Mouse (Mus musculus): ENCODE results near the gene Fndc3b. TPM values are rescaled to one million over a fixed set of nuclear protein-coding genes. Genes with fewer than 3 reads are reported as not detected.

Gene Fndc3b
- polyA plus RNA-seq, 1 experiment: 7.1 TPM

GRCm38 (mm10) chr3:27557100-27558004 is 153.8 kb downstream of the Fndc3b start:
- H3K4me1 ChIP-seq (ENCODE audit: control insufficient read depth, insufficient read depth, low read length): 0 out of 2 replicates have a peak, but pooled peaks cover 2% of the 10 kb centered on the region
- TF ChIP-seq CTCF (IDR thresholded peaks at IDR 0.05; ENCODE audit: extremely low read depth, insufficient read depth, low read length) (no peak), POLR2A (IDR thresholded peaks at IDR 0.05; ENCODE audit: extremely low read depth, insufficient read depth, low read length) (no peak)
- no peak overlapping the region for H3K4me3 ChIP-seq (ENCODE audit: insufficient read depth, low read length)
- H3K27ac ChIP-seq (ENCODE audit: insufficient read depth, low read length): no peak overlapping the region

- Histone ChIP-seq H3K4me1 (ENCODE audit: control insufficient read depth, insufficient read depth, low read length) (no peaks in the 10 kb centered on the region), H3K27ac (ENCODE audit: insufficient read depth, low read length) (no peak overlapping the region), H3K4me3 (ENCODE audit: insufficient read depth, low read length) (no peak overlapping the region)
- no peak for TF ChIP-seq POLR2A (IDR thresholded peaks at IDR 0.05; ENCODE audit: extremely low read depth, insufficient read depth, low read length)
- TF ChIP-seq CTCF (IDR thresholded peaks at IDR 0.05; ENCODE audit: extremely low read depth, insufficient read depth, low read length): no peak
Observed at GRCm38 (mm10) chr3:27555401-27555940, 155.6 kb downstream of the Fndc3b start.

DNA sequence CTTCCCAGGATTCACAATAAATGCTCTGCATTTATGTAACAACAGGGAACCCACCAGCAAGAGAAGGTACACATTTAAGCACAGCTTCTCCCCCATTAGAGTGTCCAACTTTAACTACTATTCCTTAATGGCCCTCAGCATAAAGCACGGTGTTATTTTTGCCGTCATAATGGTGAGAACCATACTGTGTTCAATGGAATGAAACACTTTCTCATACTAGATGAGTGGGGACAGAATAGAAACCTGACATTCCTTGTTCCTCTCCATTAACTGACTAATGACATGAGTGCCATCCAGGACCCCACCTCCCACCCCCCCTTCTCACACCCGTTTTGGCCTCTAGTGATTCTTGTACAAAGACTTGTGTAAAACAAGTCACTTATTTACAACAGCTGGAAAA is 156.8 kb downstream of the Fndc3b start:
- Histone ChIP-seq H3K27ac (ENCODE audit: insufficient read depth, low read length) (no peak overlapping the region), H3K4me3 (ENCODE audit: insufficient read depth, low read length) (no peak overlapping the region), H3K4me1 (ENCODE audit: control insufficient read depth, insufficient read depth, low read length) (no peaks in the 10 kb centered on the region)
- TF ChIP-seq CTCF (IDR thresholded peaks at IDR 0.05; ENCODE audit: extremely low read depth, insufficient read depth, low read length) (no peak), POLR2A (IDR thresholded peaks at IDR 0.05; ENCODE audit: extremely low read depth, insufficient read depth, low read length) (no peak)

DNA sequence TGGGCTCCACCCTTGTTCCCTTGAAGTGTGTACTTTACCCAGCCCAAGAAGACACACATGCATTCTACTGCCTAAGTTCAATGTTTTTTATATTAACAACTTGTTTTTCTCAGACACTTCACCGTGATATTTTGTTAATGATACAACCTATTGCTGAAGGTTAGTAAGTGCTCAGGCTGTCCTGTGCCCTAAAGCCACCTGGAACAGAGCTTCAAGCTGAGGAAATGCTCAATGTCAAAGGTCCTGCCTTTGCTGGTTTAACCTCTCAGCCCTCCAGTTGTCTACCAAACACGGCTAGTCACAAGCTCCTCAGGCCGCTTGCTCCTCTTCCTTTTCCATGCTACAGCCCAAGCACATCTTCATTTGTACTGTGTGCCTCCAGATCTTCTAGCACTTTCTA is 157.3 kb downstream of the Fndc3b start:
- Histone ChIP-seq H3K4me1 (ENCODE audit: control insufficient read depth, insufficient read depth, low read length) (no peaks in the 10 kb centered on the region), H3K27ac (ENCODE audit: insufficient read depth, low read length) (no peak overlapping the region), H3K4me3 (ENCODE audit: insufficient read depth, low read length) (no peak overlapping the region)
- TF ChIP-seq CTCF (IDR thresholded peaks at IDR 0.05; ENCODE audit: extremely low read depth, insufficient read depth, low read length) (no peak), POLR2A (IDR thresholded peaks at IDR 0.05; ENCODE audit: extremely low read depth, insufficient read depth, low read length) (no peak)

GRCm38 (mm10) chr3:27551005-27551404 is 160.1 kb downstream of the Fndc3b start:
- no peak for TF ChIP-seq CTCF (IDR thresholded peaks at IDR 0.05; ENCODE audit: extremely low read depth, insufficient read depth, low read length)
- no peak for TF ChIP-seq POLR2A (IDR thresholded peaks at IDR 0.05; ENCODE audit: extremely low read depth, insufficient read depth, low read length)
- H3K27ac ChIP-seq (ENCODE audit: insufficient read depth, low read length): no peak overlapping the region
- no peaks in the 10 kb centered on the region for H3K4me1 ChIP-seq (ENCODE audit: control insufficient read depth, insufficient read depth, low read length)
- no peak overlapping the region for H3K4me3 ChIP-seq (ENCODE audit: insufficient read depth, low read length)

DNA sequence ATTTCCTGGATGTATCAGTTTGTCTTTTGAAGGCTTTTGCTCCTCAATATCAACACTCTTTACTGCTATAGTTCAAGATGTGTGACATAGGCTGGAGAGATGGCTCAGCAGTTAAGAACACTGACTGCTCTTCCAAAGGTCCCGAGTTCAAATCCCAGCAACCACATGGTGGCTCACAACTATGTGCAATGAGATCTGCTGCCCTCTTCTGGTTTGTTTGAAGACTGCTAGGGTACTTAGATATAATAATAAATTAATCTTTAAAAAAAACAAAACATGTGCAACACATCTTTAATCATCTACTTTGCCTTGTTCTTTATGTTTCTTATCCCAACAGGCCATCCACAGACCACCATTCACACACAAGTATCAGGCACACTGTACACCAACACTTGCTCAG is 160.7 kb downstream of the Fndc3b start:
- TF ChIP-seq POLR2A (IDR thresholded peaks at IDR 0.05; ENCODE audit: extremely low read depth, insufficient read depth, low read length) (no peak), CTCF (IDR thresholded peaks at IDR 0.05; ENCODE audit: extremely low read depth, insufficient read depth, low read length) (no peak)

DNA sequence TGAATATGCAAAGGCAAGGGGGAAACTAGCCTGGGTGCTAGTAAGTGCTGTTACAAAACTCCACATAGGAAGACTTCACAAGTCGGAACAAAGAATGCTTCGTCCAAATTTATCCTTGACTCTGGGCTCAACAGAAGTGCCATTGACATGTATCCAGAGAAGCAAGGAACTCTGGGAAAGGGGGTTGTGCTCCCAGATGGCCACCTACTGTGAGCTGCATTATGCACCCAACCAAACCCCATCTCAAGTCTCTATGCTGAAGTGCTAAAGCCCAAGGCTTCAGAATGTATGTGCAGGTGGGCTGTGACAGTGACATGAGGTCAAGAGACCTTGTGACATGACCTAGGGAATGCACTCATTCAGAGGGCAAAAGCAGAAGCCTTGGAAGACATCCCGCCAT is 165.5 kb downstream of the Fndc3b start:
- TF ChIP-seq CTCF (IDR thresholded peaks at IDR 0.05; ENCODE audit: extremely low read depth, insufficient read depth, low read length) (no peak), POLR2A (IDR thresholded peaks at IDR 0.05; ENCODE audit: extremely low read depth, insufficient read depth, low read length) (no peak)
- Histone ChIP-seq H3K4me1 (ENCODE audit: control insufficient read depth, insufficient read depth, low read length) (no peaks in the 10 kb centered on the region), H3K27ac (ENCODE audit: insufficient read depth, low read length) (no peak overlapping the region), H3K4me3 (ENCODE audit: insufficient read depth, low read length) (no peak overlapping the region)

More for the DNA sequence above, 160.7 kb downstream of the Fndc3b start:
- Histone ChIP-seq H3K4me1 (ENCODE audit: control insufficient read depth, insufficient read depth, low read length) (no peaks in the 10 kb centered on the region), H3K27ac (ENCODE audit: insufficient read depth, low read length) (no peak overlapping the region), H3K4me3 (ENCODE audit: insufficient read depth, low read length) (no peak overlapping the region)

GRCm38 (mm10) chr3:27544061-27544460 is 167.0 kb downstream of the Fndc3b start:
- TF ChIP-seq POLR2A (IDR thresholded peaks at IDR 0.05; ENCODE audit: extremely low read depth, insufficient read depth, low read length): no peak
- no peak for TF ChIP-seq CTCF (IDR thresholded peaks at IDR 0.05; ENCODE audit: extremely low read depth, insufficient read depth, low read length)
- Histone ChIP-seq H3K27ac (ENCODE audit: insufficient read depth, low read length) (no peak overlapping the region), H3K4me1 (ENCODE audit: control insufficient read depth, insufficient read depth, low read length) (no peaks in the 10 kb centered on the region), H3K4me3 (ENCODE audit: insufficient read depth, low read length) (no peak overlapping the region)

- no peak overlapping the region for H3K27ac ChIP-seq (ENCODE audit: insufficient read depth, low read length)
- no peak for TF ChIP-seq CTCF (IDR thresholded peaks at IDR 0.05; ENCODE audit: extremely low read depth, insufficient read depth, low read length)
- TF ChIP-seq POLR2A (IDR thresholded peaks at IDR 0.05; ENCODE audit: extremely low read depth, insufficient read depth, low read length): no peak
- no peak overlapping the region for H3K4me3 ChIP-seq (ENCODE audit: insufficient read depth, low read length)
- no peaks in the 10 kb centered on the region for H3K4me1 ChIP-seq (ENCODE audit: control insufficient read depth, insufficient read depth, low read length)
Observed at GRCm38 (mm10) chr3:27541841-27542240, 169.3 kb downstream of the Fndc3b start.

- H3K27ac ChIP-seq (ENCODE audit: insufficient read depth, low read length): no peak overlapping the region
- no peaks in the 10 kb centered on the region for H3K4me1 ChIP-seq (ENCODE audit: control insufficient read depth, insufficient read depth, low read length)
- no peak for TF ChIP-seq CTCF (IDR thresholded peaks at IDR 0.05; ENCODE audit: extremely low read depth, insufficient read depth, low read length)
- no peak for TF ChIP-seq POLR2A (IDR thresholded peaks at IDR 0.05; ENCODE audit: extremely low read depth, insufficient read depth, low read length)
Observed at GRCm38 (mm10) chr3:27541181-27541580, 169.9 kb downstream of the Fndc3b start.

More at GRCm38 (mm10) chr3:27541181-27541580, 169.9 kb downstream of the Fndc3b start:
- H3K4me3 ChIP-seq (ENCODE audit: insufficient read depth, low read length): no peak overlapping the region

Measured in cortical plate, adult 2 months (tissue).